Mouse (Mus musculus): ENCODE results near the gene Fads3. TPM values are rescaled to one million over a fixed set of nuclear protein-coding genes. Genes with fewer than 3 reads are reported as not detected.

Gene Fads3
- polyA plus RNA-seq (2015; fragmentation: Illumina TruSeq; extraction: RNeasy Lipid Tissue Mini Kit (QIAGEN cat#74804); ENCODE audit: low read depth, low replicate concordance), result 24.2 TPM

DNA sequence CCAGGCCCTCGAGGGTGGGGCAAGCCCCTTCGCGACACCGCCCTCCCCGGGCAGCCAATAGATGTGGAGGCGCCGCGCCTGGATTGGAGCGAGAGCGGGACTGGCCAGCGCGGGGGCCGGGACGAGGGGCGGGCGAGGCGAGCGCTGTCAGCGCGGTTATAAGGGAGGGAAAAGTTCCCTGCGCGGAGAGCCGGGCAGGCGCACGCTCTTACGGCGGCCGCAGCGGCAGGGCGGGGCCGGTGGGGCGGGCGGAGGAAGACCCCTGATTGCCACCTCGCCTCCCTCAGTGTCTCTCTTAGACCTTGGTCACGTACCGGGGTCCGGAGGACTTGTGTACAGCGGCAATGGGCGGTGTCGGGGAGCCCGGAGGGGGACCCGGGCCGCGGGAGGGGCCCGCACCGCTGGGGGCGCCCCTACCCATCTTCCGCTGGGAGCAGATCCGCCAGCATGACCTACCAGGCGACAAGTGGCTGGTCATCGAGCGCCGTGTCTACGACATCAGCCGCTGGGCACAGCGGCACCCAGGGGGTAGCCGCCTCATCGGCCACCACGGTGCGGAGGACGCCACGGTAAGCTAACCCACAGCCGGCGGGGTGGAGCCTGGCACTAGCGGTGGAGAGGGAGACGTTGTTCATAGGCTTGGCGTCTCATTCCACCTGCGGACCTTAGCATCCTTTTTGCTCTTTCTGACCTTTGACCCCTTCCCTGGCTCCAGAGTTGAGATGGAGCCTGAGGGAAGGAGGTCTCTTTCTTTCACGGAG is at the start of gene Fads3:
TSS of gene Fads3 (plus strand) at position 182 of the 761 bp plus-strand sequence.

DNA sequence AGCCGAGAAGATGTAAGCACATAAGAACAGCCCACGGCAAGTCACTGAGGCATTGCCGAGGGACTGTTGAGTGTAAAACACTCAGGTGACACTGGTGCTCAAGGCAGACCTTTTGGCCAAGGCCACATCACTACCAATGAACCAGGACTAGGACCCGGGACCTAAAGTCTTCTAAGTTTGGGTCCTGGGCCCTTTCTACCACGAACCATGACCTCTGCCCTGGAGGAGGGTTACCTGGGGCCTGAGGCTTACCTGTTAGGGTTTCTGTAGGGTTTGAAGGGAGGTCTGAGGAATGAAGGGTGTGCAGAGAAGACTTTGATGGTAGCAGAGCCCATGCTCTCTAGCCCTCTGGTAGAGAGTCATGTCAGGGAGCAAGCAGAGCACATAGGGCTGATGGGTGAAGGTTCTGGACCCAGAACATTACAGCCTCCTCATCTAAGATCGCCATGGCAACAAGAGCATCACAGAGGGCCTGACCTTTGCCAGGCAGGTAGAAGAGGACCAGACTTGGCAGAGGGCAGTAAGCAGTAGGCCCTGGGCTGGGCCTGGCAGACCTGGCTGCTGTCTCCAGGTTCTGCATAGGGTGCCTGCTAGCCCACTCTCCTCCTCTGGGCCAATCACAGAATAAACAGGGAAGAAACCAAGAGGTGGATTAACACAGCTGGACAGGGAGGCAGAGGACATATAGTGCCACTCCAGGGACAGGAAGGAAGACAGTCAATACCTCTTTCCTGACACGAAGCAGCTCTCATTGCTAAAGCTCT is 40.0 kb upstream of the Fads3 start, which contains the start of the genes Best1 and Rab3il1:
TSS of gene Best1 (minus strand) at position 428 of the 764 bp plus-strand sequence.
TSS of gene Rab3il1 (plus strand) at position 464 of the 764 bp plus-strand sequence.

DNA sequence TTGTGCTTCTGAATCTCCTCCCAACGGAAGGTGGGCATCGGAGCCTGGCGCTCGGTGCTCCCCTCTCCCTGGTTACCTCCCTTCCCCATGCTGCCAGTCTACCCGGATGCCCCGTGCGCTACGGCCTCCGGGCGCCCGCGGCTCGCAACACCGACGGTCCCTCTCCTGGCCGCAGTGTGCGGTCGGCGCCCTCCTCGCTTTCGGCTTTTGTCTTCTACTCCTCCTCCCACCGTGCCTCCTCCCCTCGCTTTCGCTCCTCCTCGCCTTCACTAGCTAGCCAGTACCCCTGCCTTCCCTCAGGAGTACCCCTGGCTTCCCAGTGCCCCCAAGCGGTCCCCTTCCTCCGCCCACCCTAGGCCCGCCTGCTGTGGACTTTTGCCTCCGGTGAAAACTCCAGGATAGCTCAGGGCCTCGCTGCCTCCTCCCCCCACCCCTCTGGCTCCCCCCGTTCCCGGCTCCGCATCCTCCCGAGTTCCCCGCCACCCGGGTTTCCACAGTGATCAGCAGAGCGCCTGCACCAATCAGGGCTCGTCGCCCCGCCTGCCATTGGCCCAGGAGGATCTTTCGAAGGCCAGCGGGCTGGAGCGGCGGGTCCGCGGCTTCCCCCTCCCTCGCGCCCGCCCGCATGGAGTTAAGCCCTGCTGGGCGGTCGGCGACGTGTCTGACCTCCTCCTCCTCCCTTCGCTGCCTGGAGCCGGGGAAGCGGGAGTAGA is 60.1 kb downstream of the Fads3 start, which contains the start of gene Fads2:
TSS of gene Fads2 (minus strand) at position 406 of the 713 bp plus-strand sequence.

Other genes with a start within 250 kb of the Fads3 start
- not detected for gene Scgb2a2, start 194.0 kb upstream of the Fads3 start, polyA plus RNA-seq (2015; fragmentation: Illumina TruSeq; extraction: RNeasy Lipid Tissue Mini Kit (QIAGEN cat#74804); ENCODE audit: low read depth, low replicate concordance)
- gene Incenp, start 142.0 kb upstream of the Fads3 start, polyA plus RNA-seq (2015; fragmentation: Illumina TruSeq; extraction: RNeasy Lipid Tissue Mini Kit (QIAGEN cat#74804); ENCODE audit: low read depth, low replicate concordance), result 20.7 TPM
- 5,812 TPM for gene Fth1, start 61.0 kb upstream of the Fads3 start, polyA plus RNA-seq (2015; fragmentation: Illumina TruSeq; extraction: RNeasy Lipid Tissue Mini Kit (QIAGEN cat#74804); ENCODE audit: low read depth, low replicate concordance)
- gene Best1, start 39.9 kb upstream of the Fads3 start, polyA plus RNA-seq (2015; fragmentation: Illumina TruSeq; extraction: RNeasy Lipid Tissue Mini Kit (QIAGEN cat#74804); ENCODE audit: low read depth, low replicate concordance), result 2.2 TPM
- gene Rab3il1, start 39.9 kb upstream of the Fads3 start, polyA plus RNA-seq (2015; fragmentation: Illumina TruSeq; extraction: RNeasy Lipid Tissue Mini Kit (QIAGEN cat#74804); ENCODE audit: low read depth, low replicate concordance), result 11.3 TPM
- 125 TPM for gene Fads2, start 60.2 kb downstream of the Fads3 start, polyA plus RNA-seq (2015; fragmentation: Illumina TruSeq; extraction: RNeasy Lipid Tissue Mini Kit (QIAGEN cat#74804); ENCODE audit: low read depth, low replicate concordance)
- 168 TPM for gene Fads1, start 141.3 kb downstream of the Fads3 start, polyA plus RNA-seq (2015; fragmentation: Illumina TruSeq; extraction: RNeasy Lipid Tissue Mini Kit (QIAGEN cat#74804); ENCODE audit: low read depth, low replicate concordance)
- gene Tmem258, start 162.4 kb downstream of the Fads3 start, polyA plus RNA-seq (2015; fragmentation: Illumina TruSeq; extraction: RNeasy Lipid Tissue Mini Kit (QIAGEN cat#74804); ENCODE audit: low read depth, low replicate concordance), result 106 TPM
- 12.3 TPM for gene Fen1, start 162.6 kb downstream of the Fads3 start, polyA plus RNA-seq (2015; fragmentation: Illumina TruSeq; extraction: RNeasy Lipid Tissue Mini Kit (QIAGEN cat#74804); ENCODE audit: low read depth, low replicate concordance)
- gene Myrf, start 199.2 kb downstream of the Fads3 start, polyA plus RNA-seq (2015; fragmentation: Illumina TruSeq; extraction: RNeasy Lipid Tissue Mini Kit (QIAGEN cat#74804); ENCODE audit: low read depth, low replicate concordance), result 27.4 TPM

Data from brain, adult 10 weeks (tissue).